Mouse (Mus musculus): ENCODE results near the gene Ddx28. TPM values are rescaled to one million over a fixed set of nuclear protein-coding genes. Genes with fewer than 3 reads are reported as not detected.

Gene Ddx28
- polyA plus RNA-seq, 1 experiment from 2014 or later, result 7.5 TPM

DNA sequence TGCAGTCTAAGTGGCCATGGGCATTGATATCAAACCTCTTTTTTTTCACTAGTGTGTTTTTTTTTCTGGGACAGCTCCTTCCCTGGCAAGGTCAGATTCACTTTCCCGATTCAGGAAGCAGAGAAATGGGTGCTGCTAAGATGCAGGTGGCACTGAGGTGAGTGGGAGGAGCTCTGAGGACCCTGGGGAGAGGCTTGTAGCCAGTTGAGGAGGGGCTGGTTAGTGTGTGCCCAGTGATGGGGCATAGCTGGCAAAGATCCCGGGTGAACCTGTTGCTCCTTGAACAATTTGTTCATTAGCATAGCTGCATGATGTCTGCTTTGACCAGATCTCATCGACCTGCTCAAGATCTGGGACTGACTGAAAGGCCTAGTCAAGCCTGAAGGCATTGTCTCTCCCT lies 43.4 kb upstream of the Ddx28 start:
- no peak for ATAC-seq
- Histone ChIP-seq H3K4me3 (ENCODE audit: low read depth, low read length) (no peak overlapping the region), H3K4me1 (replicated peaks; ENCODE audit: control insufficient read depth, insufficient read depth, low read length) (peaks cover 16% of the 10 kb centered on the region), H3K4me2 (replicated peaks; ENCODE audit: low read depth) (peak overlapping the region; percentile 37; the same call in 1 of the 2 replicates), H3K27ac (ENCODE audit: low read depth, low read length) (peak overlapping the region; percentile 80), H3K9me3 (ENCODE audit: control insufficient read depth) (no peaks in the 10 kb centered on the region), H3K27me3 (replicated peaks; ENCODE audit: control insufficient read depth, insufficient read depth, low read length) (no peaks in the 10 kb centered on the region), H3K36me3 (ENCODE audit: control insufficient read depth, insufficient read depth) (peaks cover 8% of the 10 kb centered on the region; the same call in 1 of the 2 replicates), H3K9ac (ENCODE audit: low read depth, low read length) (no peak overlapping the region)
- no peak for TF ChIP-seq CTCF (IDR thresholded peaks at IDR 0.05; ENCODE audit: low read depth)
- WGBS, result 33% methylated on average over 3 of the region's 3 CpGs

DNA sequence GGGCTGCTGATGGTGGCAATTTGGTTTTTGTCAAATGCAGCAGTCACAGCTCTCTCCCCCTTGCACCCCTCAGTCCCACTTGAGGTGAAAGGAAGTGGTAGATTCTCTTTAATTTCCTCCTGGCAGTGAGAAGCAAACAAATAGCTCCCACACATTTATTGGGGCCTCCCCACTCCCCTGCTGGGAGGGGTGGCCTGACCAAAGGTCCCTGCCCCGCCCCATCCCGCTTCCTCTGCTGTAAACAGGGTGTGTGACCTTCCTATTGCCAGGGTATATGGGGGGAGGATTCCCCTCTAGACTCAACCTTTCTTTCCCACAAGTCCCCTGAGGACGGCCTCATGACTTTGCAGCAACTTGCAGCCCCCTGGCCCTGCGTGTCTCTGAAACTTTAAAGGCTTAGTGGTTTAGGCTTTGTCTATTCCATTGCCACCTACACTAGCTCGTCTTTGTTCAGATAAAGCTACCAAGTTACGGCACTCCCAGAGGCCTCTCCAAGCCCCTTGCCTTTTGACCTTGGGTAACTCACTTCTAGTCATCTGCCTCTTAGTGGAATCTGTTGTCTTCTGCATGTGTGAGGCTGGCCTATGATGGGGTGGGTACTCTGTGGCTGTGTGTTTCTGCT lies 42.6 kb upstream of the Ddx28 start:
- H3K9me3 ChIP-seq (ENCODE audit: control insufficient read depth), result no peaks in the 10 kb centered on the region
- peak; percentile 22; the same call in 1 of the 2 replicates for TF ChIP-seq CTCF (IDR thresholded peaks at IDR 0.05; ENCODE audit: low read depth)
- H3K4me2 ChIP-seq (replicated peaks; ENCODE audit: low read depth), result peak overlapping the region; percentile 37
- WGBS, result 18% methylated on average over 6 of the region's 6 CpGs
- peaks cover 16% of the 10 kb centered on the region for H3K4me1 ChIP-seq (replicated peaks; ENCODE audit: control insufficient read depth, insufficient read depth, low read length)
- H3K9ac ChIP-seq (ENCODE audit: low read depth, low read length), result no peak overlapping the region
- peak; percentile 85 for ATAC-seq
- peak overlapping the region; percentile 80 for H3K27ac ChIP-seq (ENCODE audit: low read depth, low read length)
- H3K27me3 ChIP-seq (replicated peaks; ENCODE audit: control insufficient read depth, insufficient read depth, low read length), result no peaks in the 10 kb centered on the region
- H3K36me3 ChIP-seq (ENCODE audit: control insufficient read depth, insufficient read depth), result peaks cover 8% of the 10 kb centered on the region; the same call in 1 of the 2 replicates
- H3K4me3 ChIP-seq (ENCODE audit: low read depth, low read length), result no peak overlapping the region

DNA sequence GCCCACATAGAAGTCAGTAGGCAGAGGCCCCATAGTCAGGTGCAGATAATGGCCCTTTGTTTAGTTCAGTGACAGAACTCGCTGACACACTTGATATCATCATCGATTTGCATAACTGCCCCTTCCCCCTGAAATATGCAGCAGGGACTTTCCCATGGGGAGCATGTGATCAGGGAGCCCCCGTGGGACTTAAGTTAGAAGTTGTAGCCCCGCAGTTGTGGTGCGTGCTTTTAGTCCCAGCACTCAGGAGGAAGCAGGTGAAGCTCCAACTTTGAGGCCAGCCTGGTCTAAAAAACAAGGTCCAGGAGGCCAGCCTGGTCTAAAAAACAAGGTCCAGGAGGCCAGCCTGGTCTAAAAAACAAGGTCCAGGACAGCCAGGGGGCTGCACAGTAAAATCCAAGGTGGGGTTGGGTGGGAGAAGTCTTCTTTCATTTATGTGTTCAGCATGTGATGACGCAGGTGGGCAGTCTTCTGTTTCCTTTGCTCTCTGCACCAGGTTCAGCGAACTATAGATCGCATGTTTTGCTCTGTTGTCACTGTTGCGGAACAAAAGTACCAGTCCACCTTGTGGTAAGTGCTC lies 40.9 kb upstream of the Ddx28 start:
- no peak overlapping the region for H3K4me3 ChIP-seq (ENCODE audit: low read depth, low read length)
- no peak for ATAC-seq
- WGBS, result 55% methylated on average over 9 of the region's 9 CpGs
- H3K9ac ChIP-seq (ENCODE audit: low read depth, low read length), result no peak overlapping the region
- peak overlapping the region; percentile 80 for H3K27ac ChIP-seq (ENCODE audit: low read depth, low read length)
- no peak overlapping the region for H3K4me2 ChIP-seq (replicated peaks; ENCODE audit: low read depth)
- peaks cover 8% of the 10 kb centered on the region; the same call in 1 of the 2 replicates for H3K36me3 ChIP-seq (ENCODE audit: control insufficient read depth, insufficient read depth)
- H3K9me3 ChIP-seq (ENCODE audit: control insufficient read depth), result no peaks in the 10 kb centered on the region
- no peaks in the 10 kb centered on the region for H3K27me3 ChIP-seq (replicated peaks; ENCODE audit: control insufficient read depth, insufficient read depth, low read length)
- peaks cover 10% of the 10 kb centered on the region for H3K4me1 ChIP-seq (replicated peaks; ENCODE audit: control insufficient read depth, insufficient read depth, low read length)
- TF ChIP-seq CTCF (IDR thresholded peaks at IDR 0.05; ENCODE audit: low read depth), result peak; percentile 7; the same call in 1 of the 2 replicates

DNA sequence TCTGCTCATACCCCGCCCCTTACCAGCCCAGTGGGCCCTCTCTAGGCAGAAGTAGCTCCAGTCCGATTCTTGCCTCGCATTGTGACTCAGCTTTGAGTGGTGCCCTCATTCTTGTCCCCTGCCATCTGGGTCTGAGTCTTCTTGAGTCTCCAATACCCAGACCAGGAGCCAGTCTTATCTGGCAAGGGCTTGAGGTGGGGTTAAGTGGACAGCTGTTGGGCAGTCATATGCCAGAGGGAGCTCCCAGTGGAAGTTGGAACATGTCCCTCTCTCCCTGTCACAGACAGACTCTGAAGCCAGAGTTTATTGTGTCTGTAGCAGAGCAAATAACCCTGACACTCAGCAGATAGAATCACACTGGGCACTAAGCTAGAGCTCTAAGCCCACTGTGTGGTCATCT lies 39.4 kb upstream of the Ddx28 start:
- 85% methylated on average over 3 of the region's 3 CpGs for WGBS

DNA sequence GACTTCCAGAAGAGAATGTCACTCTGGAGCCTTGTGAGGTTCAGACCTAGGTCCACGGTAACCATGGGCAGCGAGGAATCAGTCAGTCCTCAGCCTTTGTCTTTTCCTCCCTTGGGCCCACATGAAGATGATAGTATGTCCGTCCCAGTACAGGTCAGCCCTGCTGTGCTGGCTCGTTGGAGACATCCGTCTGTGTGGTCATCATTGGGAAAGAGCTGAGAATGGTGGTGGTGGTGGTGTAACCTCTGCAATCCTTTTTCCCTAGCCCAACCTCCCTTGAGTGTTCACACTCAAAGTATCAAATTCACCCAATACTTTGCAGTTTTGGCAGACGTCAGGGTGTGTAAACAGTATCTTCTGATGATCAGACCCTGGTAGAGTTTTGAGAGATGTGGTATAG lies 38.2 kb upstream of the Ddx28 start:
- H3K9ac ChIP-seq (ENCODE audit: low read depth, low read length), result no peak overlapping the region
- 91% methylated on average over 6 of the region's 6 CpGs for WGBS
- ATAC-seq, result no peak
- no peak for TF ChIP-seq CTCF (IDR thresholded peaks at IDR 0.05; ENCODE audit: low read depth)
- no peak overlapping the region for H3K27ac ChIP-seq (ENCODE audit: low read depth, low read length)
- H3K4me2 ChIP-seq (replicated peaks; ENCODE audit: low read depth), result no peak overlapping the region
- no peaks in the 10 kb centered on the region for H3K9me3 ChIP-seq (ENCODE audit: control insufficient read depth)
- H3K4me1 ChIP-seq (replicated peaks; ENCODE audit: control insufficient read depth, insufficient read depth, low read length), result peaks cover 10% of the 10 kb centered on the region
- H3K4me3 ChIP-seq (ENCODE audit: low read depth, low read length), result no peak overlapping the region
- H3K36me3 ChIP-seq (ENCODE audit: control insufficient read depth, insufficient read depth), result peaks cover 10% of the 10 kb centered on the region; the same call in 1 of the 2 replicates
- H3K27me3 ChIP-seq (replicated peaks; ENCODE audit: control insufficient read depth, insufficient read depth, low read length), result no peaks in the 10 kb centered on the region

More for the DNA sequence above, 39.4 kb upstream of the Ddx28 start:
- ATAC-seq, result no peak
- Histone ChIP-seq H3K4me2 (replicated peaks; ENCODE audit: low read depth) (no peak overlapping the region), H3K4me3 (ENCODE audit: low read depth, low read length) (no peak overlapping the region), H3K27me3 (replicated peaks; ENCODE audit: control insufficient read depth, insufficient read depth, low read length) (no peaks in the 10 kb centered on the region), H3K9ac (ENCODE audit: low read depth, low read length) (no peak overlapping the region), H3K9me3 (ENCODE audit: control insufficient read depth) (no peaks in the 10 kb centered on the region), H3K27ac (ENCODE audit: low read depth, low read length) (0 out of 2 replicates have a peak overlapping the region, but pooled peaks have one; percentile 5), H3K4me1 (replicated peaks; ENCODE audit: control insufficient read depth, insufficient read depth, low read length) (peaks cover 10% of the 10 kb centered on the region), H3K36me3 (ENCODE audit: control insufficient read depth, insufficient read depth) (peaks cover 8% of the 10 kb centered on the region; the same call in 1 of the 2 replicates)
- no peak for TF ChIP-seq CTCF (IDR thresholded peaks at IDR 0.05; ENCODE audit: low read depth)

DNA sequence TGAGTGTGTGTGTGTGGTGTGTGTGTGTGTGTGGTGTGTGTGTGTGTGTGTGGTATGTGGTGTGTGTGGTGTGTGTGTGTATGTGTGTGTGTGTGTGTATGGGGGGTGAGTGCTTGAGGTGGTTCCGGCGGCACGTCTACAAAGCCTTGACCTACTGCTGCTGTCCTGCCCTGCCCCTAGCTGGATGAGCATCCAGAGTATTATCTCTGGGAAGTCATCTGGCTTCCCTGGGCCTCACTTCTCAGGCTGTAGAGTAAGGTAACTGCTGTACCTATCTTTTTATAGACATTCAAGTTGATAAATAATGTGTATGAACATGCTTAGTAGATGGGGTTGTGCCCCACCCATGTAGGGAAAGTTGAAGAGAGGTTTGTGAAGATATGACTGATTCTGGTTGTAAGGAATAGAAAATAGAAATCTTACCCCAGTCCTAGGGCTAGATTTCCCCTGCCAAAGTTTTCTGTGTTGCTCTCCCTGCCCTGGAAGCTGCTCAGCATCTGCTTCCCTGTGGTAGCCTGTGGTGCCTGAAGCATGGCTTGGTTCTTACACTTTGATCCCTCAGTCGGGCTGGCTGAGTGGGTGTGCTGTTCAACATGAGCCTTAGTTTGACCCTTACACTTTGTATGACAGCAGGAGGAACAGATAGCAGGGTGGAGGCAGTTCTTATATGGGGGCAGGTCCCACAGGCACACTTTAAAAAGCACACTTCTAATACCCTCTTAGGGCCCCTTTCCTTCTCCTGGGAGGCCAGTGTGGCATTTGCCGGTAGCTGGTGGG lies 36.4 kb upstream of the Ddx28 start:
- Histone ChIP-seq H3K9me3 (ENCODE audit: control insufficient read depth) (no peaks in the 10 kb centered on the region), H3K4me2 (replicated peaks; ENCODE audit: low read depth) (peak overlapping the region; percentile 32; the same call in 1 of the 2 replicates), H3K4me3 (ENCODE audit: low read depth, low read length) (no peak overlapping the region), H3K27ac (ENCODE audit: low read depth, low read length) (peak overlapping the region; percentile 64), H3K27me3 (replicated peaks; ENCODE audit: control insufficient read depth, insufficient read depth, low read length) (no peaks in the 10 kb centered on the region), H3K9ac (ENCODE audit: low read depth, low read length) (no peak overlapping the region), H3K36me3 (ENCODE audit: control insufficient read depth, insufficient read depth) (peaks cover 7% of the 10 kb centered on the region; the same call in 1 of the 2 replicates), H3K4me1 (replicated peaks; ENCODE audit: control insufficient read depth, insufficient read depth, low read length) (0 out of 2 replicates have a peak, but pooled peaks cover 4% of the 10 kb centered on the region)
- 47% methylated on average over 5 of the region's 5 CpGs for WGBS
- ATAC-seq, result peak; percentile 80
- no peak for TF ChIP-seq CTCF (IDR thresholded peaks at IDR 0.05; ENCODE audit: low read depth)
